Mouse (Mus musculus): Measurements from ENCODE around the gene Cdkl2.

Gene Cdkl2

DNA sequence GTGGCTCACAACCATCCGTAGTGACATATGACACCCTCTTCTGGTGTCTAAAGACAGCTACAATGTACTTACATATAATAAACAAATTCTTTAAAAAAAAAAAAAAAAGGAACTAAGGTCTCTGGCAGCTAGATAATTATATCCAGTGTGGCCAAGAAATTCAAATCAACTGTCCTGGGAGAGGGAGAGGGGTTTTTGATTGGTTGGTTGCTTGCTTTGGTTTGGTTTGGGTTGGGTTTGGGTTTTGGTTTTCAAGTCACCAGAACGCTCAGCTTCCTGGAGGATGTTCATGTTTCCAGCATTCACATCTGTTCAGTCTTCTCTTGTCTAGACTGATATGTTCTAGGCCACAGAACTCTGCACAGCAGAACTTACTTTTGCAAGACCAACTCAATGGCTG lies 50.6 kb downstream of the Cdkl2 start:
- no peak for DNase-seq (ENCODE audit: low read depth)

DNA sequence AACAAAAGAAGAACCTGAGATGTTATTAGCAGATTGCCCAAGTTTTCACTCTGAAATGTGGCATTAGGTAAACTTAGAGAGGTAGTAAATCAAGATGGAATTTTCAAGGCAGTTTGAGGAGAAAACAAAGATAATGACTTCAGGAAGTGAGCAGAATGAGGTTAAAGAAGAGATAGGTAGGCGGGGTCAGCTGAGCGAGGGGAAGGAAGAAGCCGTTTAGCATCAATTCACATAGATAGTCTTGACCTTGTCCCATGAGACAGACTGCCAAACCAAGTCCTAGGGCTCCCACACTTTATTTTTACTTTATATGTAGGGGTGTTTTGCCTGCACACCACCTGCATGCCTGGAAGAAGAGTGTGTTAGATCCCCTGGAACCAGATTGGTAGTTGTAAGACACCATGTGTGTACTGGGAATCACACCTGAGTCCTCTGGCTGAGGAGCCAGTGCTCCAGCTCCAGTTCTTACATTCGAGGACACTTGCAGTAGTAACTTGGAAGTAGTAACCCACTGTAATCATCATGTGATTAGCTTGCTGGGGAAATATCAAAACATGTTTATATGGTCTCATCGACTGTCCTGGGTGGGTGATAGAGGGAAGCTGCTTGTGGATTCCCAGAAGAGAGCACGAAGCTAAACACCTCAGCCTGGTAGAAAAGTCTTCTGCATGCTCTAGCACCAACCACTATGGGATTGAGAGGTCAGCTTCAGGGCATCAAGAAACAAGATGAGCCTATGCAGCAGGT lies 52.3 kb downstream of the Cdkl2 start:
- no peak for DNase-seq (ENCODE audit: low read depth)

DNA sequence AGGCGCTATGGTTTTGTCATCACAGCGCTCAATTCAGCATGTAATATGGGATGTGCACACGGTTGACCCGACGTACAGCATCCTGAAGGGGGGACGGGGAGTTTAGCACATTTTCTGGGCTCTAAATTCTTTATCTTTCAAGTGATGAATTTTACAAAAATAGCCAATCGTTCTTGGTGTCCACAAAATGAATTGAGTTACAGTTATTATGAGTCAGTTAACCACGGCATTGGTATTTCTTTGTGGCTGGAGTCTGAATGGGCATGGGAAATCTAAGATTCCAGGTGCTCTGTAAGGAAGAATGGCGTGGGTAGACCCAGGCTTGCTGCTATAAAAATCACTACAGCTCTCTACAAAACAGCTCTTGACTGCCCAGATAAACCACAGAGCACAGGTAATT lies 54.4 kb downstream of the Cdkl2 start:
- no peak for DNase-seq (ENCODE audit: low read depth)

DNA sequence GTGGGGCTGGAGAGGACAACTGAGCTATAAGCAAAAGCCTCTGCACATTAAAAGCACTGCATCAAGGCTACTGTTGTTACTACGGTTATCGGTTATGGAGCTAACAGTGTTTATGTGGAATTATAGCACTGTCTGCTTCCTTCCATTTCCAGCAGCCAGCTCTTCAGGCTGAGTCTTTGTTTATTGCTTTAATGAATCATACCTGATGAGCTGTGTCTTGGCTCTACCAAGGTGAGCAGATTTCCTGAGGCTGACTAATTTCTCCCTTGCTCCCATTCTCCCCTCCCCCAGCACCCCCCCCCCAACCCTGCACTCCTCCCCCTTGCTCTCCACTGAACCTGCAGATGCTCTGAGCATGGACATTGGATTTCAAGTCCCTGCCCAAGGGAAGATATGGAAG lies 55.9 kb downstream of the Cdkl2 start:
- no peak for DNase-seq (ENCODE audit: low read depth)

DNA sequence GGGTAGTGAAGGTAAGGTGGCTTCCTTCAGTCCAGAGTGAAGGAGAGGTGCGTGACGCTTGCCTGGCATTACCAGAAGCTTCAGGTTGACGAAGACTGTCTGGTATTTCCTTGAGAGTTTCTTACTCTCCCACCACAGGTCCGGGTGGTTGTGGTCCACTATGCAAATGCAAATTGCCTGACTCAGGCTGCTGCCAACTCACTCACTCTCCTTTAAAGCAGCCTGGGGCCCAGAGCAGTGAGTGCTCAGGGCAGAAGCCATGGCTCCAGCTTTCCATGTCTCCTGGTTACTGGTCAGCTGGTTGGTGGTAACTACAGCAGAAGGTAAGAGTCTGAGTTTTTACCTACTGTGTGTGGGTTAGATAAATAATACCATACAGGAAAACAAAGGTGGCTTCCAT lies 56.4 kb downstream of the Cdkl2 start, which contains the start of gene Odaph:
Gene Odaph (plus strand): TSS at position 240 of the 400 bp plus-strand sequence.
- DNase-seq (ENCODE audit: low read depth), result no peak

DNA sequence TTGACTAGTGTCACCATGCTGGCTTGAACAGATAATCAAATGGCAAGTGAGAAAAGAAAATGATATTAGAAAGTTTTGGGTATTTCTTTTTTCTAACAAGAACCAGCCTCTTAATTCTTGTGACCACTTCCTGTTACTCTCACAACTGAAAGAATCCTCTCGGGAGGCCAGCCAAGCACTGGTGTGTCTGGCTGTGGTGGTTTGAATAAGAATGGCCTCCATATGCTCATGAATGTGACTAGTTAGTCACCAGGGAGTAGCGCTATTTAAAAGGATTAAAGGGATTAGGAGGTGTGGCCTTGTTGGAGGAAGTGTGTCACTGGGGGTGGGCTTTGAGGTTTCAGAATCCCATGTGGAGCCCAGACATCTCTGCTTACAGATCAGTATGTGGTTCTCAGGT lies 58.0 kb downstream of the Cdkl2 start:
- DNase-seq (ENCODE audit: low read depth), result no peak

DNA sequence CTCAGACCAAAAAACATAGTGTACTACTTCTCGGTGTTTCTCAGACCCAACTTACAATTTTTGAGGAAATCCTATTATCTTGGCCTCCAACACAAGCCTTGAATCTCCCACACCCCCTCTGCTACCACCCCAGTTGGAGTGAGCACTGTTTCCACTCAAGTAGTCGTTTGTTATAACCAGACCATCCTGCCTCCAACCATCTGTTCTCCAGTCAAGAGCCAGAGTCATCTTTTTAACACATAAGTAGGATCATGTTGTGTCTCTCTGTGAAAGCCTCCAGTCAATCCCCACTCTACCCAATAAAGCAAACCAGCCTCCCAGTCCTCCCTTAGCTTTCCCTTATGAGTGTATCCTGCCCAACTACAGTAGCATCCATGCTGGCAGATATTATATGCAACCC lies 60.2 kb downstream of the Cdkl2 start:
- DNase-seq (ENCODE audit: low read depth), result no peak

DNA sequence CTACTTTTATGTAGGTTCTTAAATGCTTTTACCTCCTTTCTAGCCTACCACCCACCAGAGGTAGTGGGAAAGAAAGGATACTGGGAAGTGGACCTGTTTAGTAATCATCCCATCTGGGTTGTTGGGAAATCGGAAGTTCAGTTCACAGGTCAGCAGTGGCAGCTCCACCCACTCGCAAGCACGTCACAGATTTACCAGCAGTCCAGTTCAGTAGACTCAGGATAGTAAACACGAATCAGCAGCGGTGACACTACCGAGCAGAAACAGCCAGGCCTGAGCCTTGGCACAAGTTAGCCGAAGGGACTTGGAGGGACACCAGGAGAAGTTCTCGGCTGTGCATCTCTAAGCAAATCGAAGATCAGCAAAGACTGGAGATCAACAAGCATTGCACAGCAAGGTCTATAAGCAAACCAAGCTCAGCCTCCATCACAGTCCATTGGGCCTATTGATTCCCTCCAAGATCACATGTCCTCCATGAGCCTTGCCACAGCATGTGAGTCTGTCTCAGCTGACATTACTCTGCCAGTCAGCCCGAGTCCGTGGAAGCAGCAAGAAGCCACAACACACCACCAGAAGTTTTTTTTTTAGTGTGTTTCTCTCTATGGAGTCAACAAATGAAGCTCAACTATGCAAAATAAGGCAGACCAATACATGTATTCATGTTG lies 62.4 kb downstream of the Cdkl2 start:
- DNase-seq (ENCODE audit: low read depth), result no peak

DNA sequence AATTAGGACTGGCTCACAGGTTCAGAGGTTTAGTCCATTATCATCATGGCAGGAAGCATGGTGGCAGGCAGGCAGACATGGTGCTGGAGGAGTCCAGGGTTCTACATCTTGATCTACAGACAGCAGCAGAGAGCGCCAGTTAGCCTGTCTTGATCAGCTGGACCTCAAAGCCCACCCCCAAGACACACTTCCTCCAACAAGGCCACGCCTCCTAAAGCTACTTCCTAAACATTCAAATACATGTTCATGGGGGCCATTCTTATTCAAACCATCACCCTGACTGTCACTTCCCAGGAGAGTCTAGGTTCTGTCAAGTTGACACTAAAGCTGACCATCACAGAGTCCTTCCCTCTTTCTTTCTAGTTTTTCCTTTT lies 66.3 kb downstream of the Cdkl2 start:
- DNase-seq (ENCODE audit: low read depth), result no peak

DNA sequence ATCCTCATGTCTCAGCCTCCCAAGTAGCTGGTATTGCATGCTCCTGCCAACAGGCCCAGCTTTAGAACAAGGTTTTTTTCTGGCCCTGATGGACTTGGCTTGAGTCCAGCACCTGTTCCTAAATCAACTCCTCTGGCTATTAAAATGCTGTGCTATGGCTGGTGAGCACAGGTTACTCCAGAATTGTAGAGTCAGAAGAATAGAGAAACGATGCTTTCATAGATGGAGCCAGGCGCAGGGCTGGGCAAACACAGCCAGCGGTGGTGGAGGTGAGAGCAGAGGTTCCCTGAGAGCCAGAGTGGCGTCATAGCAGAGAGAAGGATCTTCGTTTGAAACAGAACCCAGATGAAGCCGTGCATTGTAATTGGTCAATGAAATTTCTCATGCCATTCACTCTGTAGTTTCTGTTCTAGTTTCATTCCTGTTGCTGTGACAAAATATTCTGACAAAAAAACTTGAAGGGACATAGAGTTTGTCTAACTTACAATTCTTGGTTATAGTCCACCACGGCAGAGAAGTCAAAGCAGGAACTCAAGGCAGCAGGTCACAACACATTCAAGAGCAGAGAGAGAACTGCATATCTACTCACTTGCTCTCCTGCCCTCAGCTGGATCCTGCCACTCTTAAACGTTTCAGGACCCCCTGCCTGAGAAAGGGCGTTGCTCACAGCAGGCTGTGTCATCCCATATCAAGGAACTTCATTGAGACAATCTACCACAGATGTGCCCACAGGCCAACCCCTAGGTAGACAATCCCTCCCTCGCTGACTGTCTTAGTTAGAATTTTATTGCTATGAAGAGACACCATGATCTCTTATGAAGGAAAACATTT lies 66.9 kb downstream of the Cdkl2 start:
- DNase-seq (ENCODE audit: low read depth), result no peak

DNA sequence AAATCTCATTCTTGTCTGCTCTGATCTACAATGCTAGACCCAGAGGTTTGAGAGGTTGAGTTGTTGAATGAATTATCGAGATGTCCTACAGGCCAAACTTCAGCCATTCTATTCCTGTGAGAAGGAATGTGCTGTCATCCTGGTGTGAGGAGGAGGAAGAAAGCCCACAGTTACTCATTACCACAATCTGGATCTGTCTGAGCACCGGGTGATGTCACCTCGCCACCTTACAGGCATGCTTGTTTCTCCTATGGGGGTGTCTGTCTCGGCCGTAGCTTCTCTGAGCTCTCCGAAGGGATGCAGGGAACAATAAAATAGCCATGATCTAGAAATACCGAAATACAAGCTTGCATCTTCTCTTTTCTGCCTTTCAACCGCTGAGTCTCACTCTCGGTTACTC lies 67.9 kb downstream of the Cdkl2 start:
- no peak for DNase-seq (ENCODE audit: low read depth)

DNA sequence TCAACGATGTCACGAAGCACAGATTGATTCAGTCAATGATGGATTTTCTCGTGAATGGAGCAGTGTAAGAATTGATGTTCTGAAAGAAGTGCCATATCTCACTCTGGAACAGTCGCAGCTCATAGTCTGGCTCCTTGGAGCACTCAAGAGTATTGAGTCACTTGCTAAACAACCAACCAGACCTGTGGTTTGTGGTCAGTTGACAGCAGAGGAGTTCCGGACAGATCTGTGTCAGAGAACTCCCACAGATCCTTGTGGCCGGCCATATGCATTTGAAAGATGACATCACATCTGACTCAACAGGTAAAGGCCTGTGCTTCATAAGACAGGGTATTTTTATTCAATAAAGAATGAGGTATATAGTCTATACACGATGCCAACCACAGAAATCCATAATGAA lies 69.7 kb downstream of the Cdkl2 start:
- no peak for DNase-seq (ENCODE audit: low read depth)

DNA sequence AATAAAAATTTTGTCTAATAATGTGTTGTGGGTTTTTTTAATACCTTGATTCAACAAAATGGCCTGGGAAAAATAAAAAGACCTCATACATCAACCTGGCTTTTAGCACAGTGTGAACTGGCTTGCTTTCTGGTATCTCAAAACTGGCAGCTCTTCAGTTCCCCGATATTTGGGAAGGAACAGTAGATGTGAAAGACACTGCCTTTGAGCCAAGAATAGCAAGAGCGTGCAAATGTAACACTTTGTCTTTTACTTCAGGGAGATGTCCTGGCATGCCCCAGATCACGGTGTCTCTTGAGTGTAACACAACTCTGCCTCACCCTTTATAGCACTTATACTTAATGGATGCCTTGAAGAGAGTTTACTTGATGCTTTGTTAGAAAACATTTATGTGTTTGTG lies 71.6 kb downstream of the Cdkl2 start:
- no peak for DNase-seq (ENCODE audit: low read depth)

DNA sequence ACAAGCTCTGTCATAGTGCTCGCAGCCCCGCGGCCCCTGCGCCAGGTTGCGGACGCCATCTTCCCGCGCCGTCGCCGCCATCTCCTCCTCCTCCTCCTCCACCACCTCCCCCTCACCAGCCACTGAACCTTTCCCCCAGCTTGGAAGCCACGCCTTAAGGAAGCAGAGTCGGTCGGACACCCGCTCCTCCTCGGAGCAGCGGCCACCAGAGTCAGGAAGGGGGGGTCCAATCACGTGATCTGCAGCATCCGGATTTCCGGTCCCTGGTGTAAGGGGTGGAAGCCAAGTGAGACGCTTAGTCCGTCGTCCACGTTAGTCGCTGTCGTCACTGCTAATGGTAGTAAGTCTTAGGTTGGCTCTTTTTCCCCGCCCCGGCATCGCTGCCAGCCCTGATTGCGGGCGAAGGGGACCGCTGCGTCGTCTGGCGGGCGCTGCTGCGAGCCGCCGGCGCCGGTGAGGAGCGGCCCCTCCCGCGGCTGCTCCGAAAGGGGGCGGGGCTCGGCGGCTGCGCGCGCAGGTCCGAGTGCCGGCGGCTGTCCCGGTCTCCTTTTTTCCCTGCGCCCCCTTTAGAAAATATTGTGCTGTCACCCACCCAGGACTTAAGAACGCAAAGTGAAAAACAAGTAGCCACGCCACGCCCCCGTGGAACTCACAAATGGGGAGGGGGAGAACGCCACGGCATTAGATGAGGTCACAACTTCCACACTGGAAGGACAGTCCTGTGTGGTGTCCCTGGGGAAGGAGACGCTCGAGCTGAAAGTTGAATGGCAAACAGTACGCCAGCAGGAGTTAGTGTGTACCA lies 80.8 kb downstream of the Cdkl2 start, which contains the start of gene Rchy1:
Gene Rchy1 (minus strand): TSS at position 430 of the 802 bp plus-strand sequence.
- DNase-seq (ENCODE audit: low read depth), result peak; percentile 95

DNA sequence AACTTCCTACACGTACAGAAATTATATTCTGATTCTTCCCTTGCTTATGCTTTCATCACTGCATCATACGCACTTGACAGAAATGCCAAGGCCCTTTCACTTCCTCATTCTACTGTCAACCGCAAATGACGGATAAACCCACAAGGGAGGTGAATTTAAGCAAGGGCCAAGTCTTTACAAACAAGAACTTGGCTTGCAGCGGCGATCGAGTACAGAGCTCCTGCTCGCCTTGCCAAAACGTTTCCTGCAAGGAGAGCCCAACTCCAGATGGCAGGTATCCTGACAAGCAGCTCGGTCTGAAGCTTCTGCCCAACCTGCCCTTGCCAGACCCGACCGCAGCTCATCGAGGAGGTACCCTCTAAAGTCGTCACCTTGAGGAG lies 81.4 kb downstream of the Cdkl2 start:
- DNase-seq (ENCODE audit: low read depth), result peak; percentile 94

DNA sequence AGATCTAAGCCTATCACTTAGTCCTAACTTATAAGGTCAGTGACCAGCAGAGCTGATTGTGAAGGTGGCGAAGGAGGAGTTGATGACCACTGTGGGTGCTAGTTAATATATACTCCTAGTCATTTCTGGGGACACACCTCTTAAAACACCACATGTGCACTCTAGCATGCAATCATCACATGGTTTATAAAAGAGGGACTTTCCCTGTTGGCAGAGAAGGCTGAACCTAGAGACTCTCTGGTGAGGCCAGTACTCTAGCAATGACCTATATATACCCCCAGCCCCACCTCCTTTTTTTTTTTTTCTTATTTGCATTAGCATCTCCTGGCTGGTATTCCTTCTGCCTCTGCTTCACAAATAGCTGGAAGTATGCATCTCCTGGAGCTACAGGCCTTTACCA lies 82.3 kb downstream of the Cdkl2 start:
- peak; percentile 71 for DNase-seq (ENCODE audit: low read depth)

DNA sequence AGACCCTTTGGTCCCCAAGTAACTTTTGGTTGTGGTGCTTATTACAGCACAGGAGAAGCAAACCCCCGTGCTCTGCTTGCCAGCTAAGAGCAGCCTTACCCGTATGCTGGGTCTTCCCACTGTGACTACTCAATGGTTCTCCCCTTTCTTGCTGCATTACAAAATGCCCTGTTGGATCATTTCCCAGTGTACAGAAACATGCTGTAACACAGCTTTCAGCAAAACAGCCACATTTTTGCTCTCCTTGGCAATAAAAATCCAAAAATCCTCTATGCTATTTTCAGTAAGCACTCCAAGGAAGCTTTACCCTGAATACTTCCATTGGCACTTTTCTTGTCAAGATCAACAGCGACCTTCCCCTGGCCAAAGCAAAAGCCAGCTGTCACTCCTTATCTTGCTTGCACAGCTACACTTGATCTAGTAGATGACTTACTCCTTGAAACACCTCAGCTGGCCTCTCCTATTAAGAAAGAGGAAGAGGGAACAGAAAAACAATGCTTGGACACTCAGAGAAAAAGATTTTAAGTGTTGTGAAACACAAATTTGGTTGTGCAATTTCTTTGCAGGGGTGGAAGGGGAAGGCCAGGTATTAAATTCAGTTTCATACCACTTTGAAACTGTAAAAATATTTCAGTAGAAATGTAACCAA lies 83.0 kb downstream of the Cdkl2 start:
- peak; percentile 84 for DNase-seq (ENCODE audit: low read depth)

DNA sequence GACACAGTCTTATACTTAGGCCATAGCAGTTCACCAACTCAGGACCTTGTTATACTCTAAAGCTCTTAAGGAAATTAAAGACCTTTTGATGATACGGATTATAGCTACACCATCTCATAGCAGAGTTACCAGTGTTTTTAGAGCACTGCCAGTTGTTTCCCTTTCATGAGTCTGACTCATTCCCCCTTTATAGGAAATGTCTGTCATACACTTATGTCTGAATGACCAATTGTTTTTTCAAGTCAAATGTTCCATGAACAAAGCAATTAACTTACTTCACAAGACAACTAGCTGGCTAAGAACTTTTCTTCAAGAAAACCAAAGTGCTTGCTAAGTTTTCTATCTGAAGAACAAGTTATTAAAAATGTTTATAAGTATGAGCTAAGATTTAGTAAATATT lies 83.7 kb downstream of the Cdkl2 start:
- DNase-seq (ENCODE audit: low read depth), result peak; percentile 44

DNA sequence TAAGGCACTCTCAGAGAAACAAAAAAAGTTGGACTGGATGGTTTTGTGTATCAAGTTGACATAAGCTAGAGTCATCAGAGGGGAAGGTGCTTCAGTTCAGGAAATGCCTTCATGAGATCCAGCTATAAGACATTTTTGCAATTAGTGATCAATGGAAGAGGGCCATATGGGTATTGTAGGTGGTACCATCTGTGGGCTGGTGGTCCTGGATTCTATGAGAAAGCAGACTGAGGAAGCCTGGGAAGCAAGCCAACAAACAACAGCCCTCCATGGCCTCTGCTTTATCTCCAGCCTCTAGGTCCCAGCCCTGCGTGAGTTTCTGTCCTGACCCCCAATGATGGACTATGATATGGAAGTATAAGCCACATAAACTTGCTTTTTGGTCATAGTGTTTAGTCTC lies 84.6 kb downstream of the Cdkl2 start:
- no peak for DNase-seq (ENCODE audit: low read depth)

DNA sequence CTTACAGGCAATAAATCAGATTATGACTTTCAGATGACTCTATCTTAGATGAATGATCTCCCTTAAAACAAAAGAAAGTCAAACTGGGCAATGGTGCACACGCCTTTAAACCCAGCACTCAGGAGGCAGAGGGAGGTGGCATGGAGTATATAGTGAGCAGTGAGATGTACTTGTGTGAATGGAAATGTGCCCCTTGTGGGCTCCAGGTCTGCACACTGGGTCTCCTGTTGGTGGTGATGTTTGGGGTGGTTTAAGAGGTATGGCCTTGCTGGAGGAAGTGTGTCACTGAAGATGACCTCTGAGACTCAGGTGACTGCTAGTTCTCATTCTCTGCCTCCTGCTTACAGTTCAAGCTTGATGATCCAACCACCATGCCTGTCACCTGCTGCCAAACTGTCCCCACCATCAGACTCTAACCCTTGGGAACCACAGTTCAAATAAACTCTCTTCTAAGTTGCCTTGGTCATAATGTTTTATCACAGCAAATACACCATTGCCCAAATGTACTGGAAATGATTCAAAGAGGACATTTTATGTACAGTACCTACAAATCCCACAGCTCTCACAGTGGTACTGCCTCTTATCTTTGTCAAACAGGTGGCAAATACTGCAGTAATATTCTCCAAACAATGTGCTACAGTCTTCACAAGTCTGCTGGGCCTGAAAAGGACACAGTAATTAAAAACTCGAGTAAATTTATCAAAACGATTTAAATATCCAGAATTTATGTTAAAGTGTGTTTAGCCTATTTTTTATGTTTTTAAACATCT lies 86.5 kb downstream of the Cdkl2 start:
- DNase-seq (ENCODE audit: low read depth), result peak; percentile 13

Measured in NIH3T3 (cell line).